Mouse (Mus musculus) pancreas, adult 10 weeks (tissue): ENCODE results near the gene Spryd4. TPM values are rescaled to one million over a fixed set of nuclear protein-coding genes. Genes with fewer than 3 reads are reported as not detected.

ENCODE experiments used
- polyA plus RNA-seq: library from polyadenylated mRNA; stranded (reverse); fragments of 350-450 nt; fragmentation: Illumina TruSeq; extraction: RNeasy Lipid Tissue Mini Kit (QIAGEN cat#74804); gene quantifications from one replicate; pipeline ENCODE4 v1.2.3, GENCODE M21; 2015; ENCODE audit warnings: low read depth, low replicate concordance; ENCODE audit not compliant: insufficient read depth

Spryd4 gene
- polyA plus RNA-seq = 6.0 TPM

GRCm38 (mm10) chr10:128211390-128212108 lies at the start of gene Spryd4:
Gene Spryd4 (minus strand): TSS chr10:128211807.

GRCm38 (mm10) chr10:128253677-128254255 lies 42.2 kb upstream of the Spryd4 start, which contains the start of gene Apon:
Gene Apon (plus strand): TSS chr10:128254096.

GRCm38 (mm10) chr10:128231697-128232419 lies 20.3 kb upstream of the Spryd4 start, which contains the start of gene Timeless:
Gene Timeless (plus strand): TSS chr10:128232065.

GRCm38 (mm10) chr10:128225538-128225937 lies 13.9 kb upstream of the Spryd4 start, which contains the start of gene Mip:
Gene Mip (plus strand): TSS chr10:128225838.

GRCm38 (mm10) chr10:128194024-128194550 lies 17.5 kb downstream of the Spryd4 start, which contains the start of gene Gls2:
Gene Gls2 (plus strand): TSS chr10:128194457.

GRCm38 (mm10) chr10:128179989-128180388 lies 31.6 kb downstream of the Spryd4 start, which contains the start of gene Rbms2:
Gene Rbms2 (minus strand): TSS chr10:128180297.

Other genes starting within 250 kb of the Spryd4 start
- gene Hsd17b6, start 204.2 kb downstream of the Spryd4 start, polyA plus RNA-seq = not detected
- 3.3 TPM for gene Prim1, start 196.6 kb downstream of the Spryd4 start, polyA plus RNA-seq
- 222 TPM for gene Naca, start 176.2 kb downstream of the Spryd4 start, polyA plus RNA-seq
- gene Ptges3, start 152.9 kb downstream of the Spryd4 start, polyA plus RNA-seq = 30.4 TPM
- 359 TPM for gene Atp5b, start 128.5 kb downstream of the Spryd4 start, polyA plus RNA-seq
- gene Baz2a, start 120.2 kb downstream of the Spryd4 start, polyA plus RNA-seq = 9.4 TPM
- 11.2 TPM for gene Rbms2, start 31.5 kb downstream of the Spryd4 start, polyA plus RNA-seq
- gene Gls2, start 17.4 kb downstream of the Spryd4 start, polyA plus RNA-seq = 37.5 TPM
- not detected for gene Mip, start 14.0 kb upstream of the Spryd4 start, polyA plus RNA-seq
- 5.8 TPM for gene Timeless, start 20.3 kb upstream of the Spryd4 start, polyA plus RNA-seq
- not detected for gene Apon, start 42.3 kb upstream of the Spryd4 start, polyA plus RNA-seq
- gene Apof, start 56.9 kb upstream of the Spryd4 start, polyA plus RNA-seq = not detected
- gene Stat2, start 58.8 kb upstream of the Spryd4 start, polyA plus RNA-seq = 12.1 TPM
- gene Il23a, start 86.9 kb upstream of the Spryd4 start, polyA plus RNA-seq = not detected
- 14.3 TPM for gene Pan2, start 91.5 kb upstream of the Spryd4 start, polyA plus RNA-seq
- 55.2 TPM for gene Cnpy2, start 110.7 kb upstream of the Spryd4 start, polyA plus RNA-seq
- 18.2 TPM for gene Cs, start 125.9 kb upstream of the Spryd4 start, polyA plus RNA-seq
- gene Coq10a, start 157.2 kb upstream of the Spryd4 start, polyA plus RNA-seq = 21.3 TPM
- gene Ankrd52, start 165.3 kb upstream of the Spryd4 start, polyA plus RNA-seq = 5.5 TPM
- gene Slc39a5, start 189.4 kb upstream of the Spryd4 start, polyA plus RNA-seq = 127 TPM
- gene Nabp2, start 199.7 kb upstream of the Spryd4 start, polyA plus RNA-seq = 17.0 TPM
- 6.6 TPM for gene Rnf41, start 199.8 kb upstream of the Spryd4 start, polyA plus RNA-seq
- gene Smarcc2, start 247.4 kb upstream of the Spryd4 start, polyA plus RNA-seq = 24.6 TPM